Mouse (Mus musculus): ENCODE data around the gene Gm18596. TPM values are rescaled to one million over a fixed set of nuclear protein-coding genes. Genes with fewer than 3 reads are reported as not detected.
A peak's percentile ranks its signal among the peaks of the same experiment; 100 is the strongest.
"Not testable (repeated sequence)": the region's sequence is repeated elsewhere in the genome, so short reads cannot be mapped to it uniquely, and the experiment has no call there.

Gene Gm18596
- polyA plus RNA-seq, 1 experiment from 2014 or later, result not detected

DNA sequence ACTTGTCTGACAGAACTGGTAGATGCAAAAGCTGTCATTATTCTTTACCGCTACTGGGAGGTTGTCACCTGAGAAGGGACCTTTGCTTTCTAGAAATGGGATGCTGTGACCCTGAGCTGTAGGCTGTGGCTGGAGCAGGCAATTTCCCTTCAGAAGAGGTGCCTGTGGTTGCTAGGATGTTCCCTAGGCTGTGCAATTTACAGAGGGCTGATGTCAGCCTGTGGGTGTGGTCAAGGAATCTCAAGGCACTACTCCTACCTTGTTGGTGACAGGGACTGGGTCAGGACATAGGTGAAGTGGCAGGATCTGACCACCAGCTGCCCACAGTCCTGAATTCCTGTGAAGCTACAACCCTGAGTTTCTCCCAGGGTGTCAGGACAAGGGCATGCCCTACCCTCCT, 27.3 kb upstream of the Gm18596 start:
- Histone ChIP-seq H3K27ac (ENCODE audit: low read depth, low read length) (no peak overlapping the region), H3K9ac (ENCODE audit: low read depth, low read length) (no peak overlapping the region), H3K27me3 (replicated peaks; ENCODE audit: control insufficient read depth, insufficient read depth, low read length) (no peaks in the 10 kb centered on the region), H3K4me2 (replicated peaks; ENCODE audit: low read depth) (no peak overlapping the region), H3K36me3 (ENCODE audit: control insufficient read depth, insufficient read depth) (no peaks in the 10 kb centered on the region), H3K4me1 (replicated peaks; ENCODE audit: control insufficient read depth, insufficient read depth, low read length) (no peaks in the 10 kb centered on the region), H3K4me3 (ENCODE audit: low read depth, low read length) (no peak overlapping the region), H3K9me3 (ENCODE audit: control insufficient read depth) (no peaks in the 10 kb centered on the region)
- TF ChIP-seq CTCF (IDR thresholded peaks at IDR 0.05; ENCODE audit: low read depth), result no peak
- ATAC-seq, result no peak
- WGBS, result 82% methylated on average over 1 of the region's 1 CpGs

DNA sequence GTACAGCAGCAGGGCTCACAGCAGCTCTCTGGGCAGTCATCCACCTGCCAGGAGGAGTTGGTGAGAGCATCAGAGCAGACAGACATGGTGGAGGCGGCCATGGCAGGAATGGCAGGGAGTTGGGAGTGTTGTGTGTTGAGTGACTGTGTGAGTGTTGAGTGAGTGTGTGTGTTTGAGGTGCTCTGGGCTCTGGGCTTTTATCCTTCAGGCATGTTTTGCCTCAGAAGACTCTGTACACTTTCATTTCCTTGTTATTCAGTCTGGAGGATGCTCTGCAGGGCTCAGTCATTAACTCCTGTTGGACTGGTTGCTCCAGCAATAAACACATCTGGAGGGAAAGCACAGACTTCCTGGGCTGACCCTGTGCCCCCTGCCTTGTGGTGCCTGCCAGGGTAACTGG, 17.1 kb upstream of the Gm18596 start, which contains the start of gene Gm3233:
Gene Gm3233 (minus strand): TSS at position 101 of the 400 bp plus-strand sequence.
- not testable (repeated sequence) for H3K36me3 ChIP-seq (ENCODE audit: control insufficient read depth, insufficient read depth); H3K4me3 ChIP-seq (ENCODE audit: low read depth, low read length); ATAC-seq; H3K9me3 ChIP-seq (ENCODE audit: control insufficient read depth); H3K9ac ChIP-seq (ENCODE audit: low read depth, low read length); H3K4me2 ChIP-seq (replicated peaks; ENCODE audit: low read depth); H3K27ac ChIP-seq (ENCODE audit: low read depth, low read length); H3K4me1 ChIP-seq (replicated peaks; ENCODE audit: control insufficient read depth, insufficient read depth, low read length); H3K27me3 ChIP-seq (replicated peaks; ENCODE audit: control insufficient read depth, insufficient read depth, low read length)
- WGBS, result no CpG with 5 or more reads among the region's 1 CpGs

DNA sequence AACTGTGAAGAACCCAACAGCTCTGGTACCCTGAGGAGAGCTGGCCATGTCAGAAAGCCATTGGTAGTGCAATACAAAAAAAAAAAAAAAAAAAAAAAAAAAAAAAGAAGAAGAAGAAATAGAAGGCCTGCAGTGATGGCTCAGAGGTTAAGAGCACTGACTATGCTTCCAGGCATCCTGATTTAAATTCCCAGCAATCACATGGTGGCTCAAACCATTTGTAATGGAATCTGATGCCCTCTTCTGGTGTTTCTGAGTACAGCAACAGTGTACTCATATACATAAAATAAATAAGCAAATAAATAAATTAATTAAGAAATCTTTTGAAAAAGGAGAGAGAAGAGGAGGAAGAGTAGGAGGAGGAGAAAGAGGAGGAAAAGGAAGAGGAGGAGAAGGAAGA, 11.0 kb upstream of the Gm18596 start:
- ATAC-seq, result no peak
- Histone ChIP-seq H3K27ac (ENCODE audit: low read depth, low read length) (no peak overlapping the region), H3K27me3 (replicated peaks; ENCODE audit: control insufficient read depth, insufficient read depth, low read length) (no peaks in the 10 kb centered on the region), H3K4me2 (replicated peaks; ENCODE audit: low read depth) (no peak overlapping the region), H3K4me3 (ENCODE audit: low read depth, low read length) (no peak overlapping the region), H3K36me3 (ENCODE audit: control insufficient read depth, insufficient read depth) (no peaks in the 10 kb centered on the region), H3K9me3 (ENCODE audit: control insufficient read depth) (no peaks in the 10 kb centered on the region), H3K9ac (ENCODE audit: low read depth, low read length) (no peak overlapping the region), H3K4me1 (replicated peaks; ENCODE audit: control insufficient read depth, insufficient read depth, low read length) (no peaks in the 10 kb centered on the region)
- TF ChIP-seq CTCF (IDR thresholded peaks at IDR 0.05; ENCODE audit: low read depth), result peak; percentile 31

DNA sequence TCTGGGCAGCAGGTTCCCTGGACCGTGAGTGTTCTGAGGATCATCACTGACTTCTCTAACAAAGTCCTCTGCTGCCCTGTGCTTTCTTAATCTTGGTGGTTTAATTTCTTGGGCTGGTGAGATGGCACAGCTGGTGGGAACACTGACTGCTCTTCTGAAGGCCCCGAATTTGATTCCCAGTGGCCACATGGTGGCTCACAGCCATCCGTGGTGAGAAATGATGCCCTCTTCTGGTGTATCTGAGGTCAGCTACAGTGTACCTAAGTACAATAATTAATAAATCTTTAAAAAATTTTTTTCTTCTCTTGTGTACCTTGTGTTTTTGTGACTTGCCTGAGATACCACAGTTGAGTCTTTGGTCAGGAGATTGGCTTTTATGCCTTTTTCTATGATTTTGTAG, 9.9 kb upstream of the Gm18596 start:
- TF ChIP-seq CTCF (IDR thresholded peaks at IDR 0.05; ENCODE audit: low read depth), result peak; percentile 33
- H3K27ac ChIP-seq (ENCODE audit: low read depth, low read length); H3K4me2 ChIP-seq (replicated peaks; ENCODE audit: low read depth); H3K9ac ChIP-seq (ENCODE audit: low read depth, low read length); H3K4me3 ChIP-seq (ENCODE audit: low read depth, low read length); H3K27me3 ChIP-seq (replicated peaks; ENCODE audit: control insufficient read depth, insufficient read depth, low read length); H3K4me1 ChIP-seq (replicated peaks; ENCODE audit: control insufficient read depth, insufficient read depth, low read length); H3K36me3 ChIP-seq (ENCODE audit: control insufficient read depth, insufficient read depth); ATAC-seq; H3K9me3 ChIP-seq (ENCODE audit: control insufficient read depth): not testable (repeated sequence)
- WGBS, result 61% methylated on average over 3 of the region's 3 CpGs

DNA sequence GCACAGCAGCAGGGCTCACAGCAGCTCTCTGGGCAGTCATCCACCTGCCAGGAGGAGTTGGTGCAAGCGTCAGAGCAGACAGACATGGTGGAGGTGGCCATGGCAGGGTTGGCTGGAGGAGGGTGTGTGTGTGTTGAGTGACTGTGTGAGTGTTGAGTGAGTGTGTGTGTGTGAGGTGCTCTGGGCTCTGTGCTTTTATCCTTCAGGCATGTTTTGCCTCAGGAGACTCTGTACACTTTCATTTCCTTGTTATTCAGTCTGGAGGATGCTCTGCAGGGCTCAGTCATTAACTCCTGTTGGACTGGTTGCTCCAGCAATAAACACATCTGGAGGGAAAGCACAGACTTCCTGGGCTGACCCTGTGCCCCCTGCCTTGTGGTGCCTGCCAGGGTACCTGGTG, 8.8 kb upstream of the Gm18596 start, which contains the start of gene Gm9736:
Gene Gm9736 (minus strand): TSS at position 101 of the 400 bp plus-strand sequence.
- not testable (repeated sequence) for H3K4me2 ChIP-seq (replicated peaks; ENCODE audit: low read depth); H3K4me3 ChIP-seq (ENCODE audit: low read depth, low read length); H3K27me3 ChIP-seq (replicated peaks; ENCODE audit: control insufficient read depth, insufficient read depth, low read length); ATAC-seq; H3K9me3 ChIP-seq (ENCODE audit: control insufficient read depth); H3K36me3 ChIP-seq (ENCODE audit: control insufficient read depth, insufficient read depth); H3K9ac ChIP-seq (ENCODE audit: low read depth, low read length); H3K27ac ChIP-seq (ENCODE audit: low read depth, low read length); H3K4me1 ChIP-seq (replicated peaks; ENCODE audit: control insufficient read depth, insufficient read depth, low read length)
- WGBS, result 67% methylated on average over 1 of the region's 1 CpGs

DNA sequence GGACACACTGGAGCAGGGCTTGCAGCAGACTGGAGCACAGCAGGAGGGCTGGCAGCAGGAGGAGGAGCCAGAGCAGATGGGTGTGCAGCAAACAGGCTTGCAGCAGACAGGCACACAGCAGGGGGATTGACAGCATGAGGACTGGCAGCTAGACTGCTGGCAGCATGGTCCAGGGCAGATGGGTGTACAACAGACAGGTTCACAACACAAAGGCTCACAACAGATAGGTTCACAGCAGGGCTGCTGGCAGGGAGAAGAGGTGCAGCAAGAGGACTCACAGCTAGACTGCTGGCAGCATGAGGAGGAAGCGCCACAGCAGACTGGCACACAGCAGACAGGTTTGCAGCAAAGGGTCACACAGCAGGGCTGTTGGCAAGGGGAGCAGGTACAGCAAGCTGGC, 8.2 kb upstream of the Gm18596 start:
- not testable (repeated sequence) for H3K27me3 ChIP-seq (replicated peaks; ENCODE audit: control insufficient read depth, insufficient read depth, low read length); H3K36me3 ChIP-seq (ENCODE audit: control insufficient read depth, insufficient read depth); H3K4me1 ChIP-seq (replicated peaks; ENCODE audit: control insufficient read depth, insufficient read depth, low read length); H3K9ac ChIP-seq (ENCODE audit: low read depth, low read length); H3K9me3 ChIP-seq (ENCODE audit: control insufficient read depth); H3K27ac ChIP-seq (ENCODE audit: low read depth, low read length); ATAC-seq; H3K4me2 ChIP-seq (replicated peaks; ENCODE audit: low read depth); H3K4me3 ChIP-seq (ENCODE audit: low read depth, low read length)
- WGBS, result 77% methylated on average over 1 of the region's 1 CpGs

DNA sequence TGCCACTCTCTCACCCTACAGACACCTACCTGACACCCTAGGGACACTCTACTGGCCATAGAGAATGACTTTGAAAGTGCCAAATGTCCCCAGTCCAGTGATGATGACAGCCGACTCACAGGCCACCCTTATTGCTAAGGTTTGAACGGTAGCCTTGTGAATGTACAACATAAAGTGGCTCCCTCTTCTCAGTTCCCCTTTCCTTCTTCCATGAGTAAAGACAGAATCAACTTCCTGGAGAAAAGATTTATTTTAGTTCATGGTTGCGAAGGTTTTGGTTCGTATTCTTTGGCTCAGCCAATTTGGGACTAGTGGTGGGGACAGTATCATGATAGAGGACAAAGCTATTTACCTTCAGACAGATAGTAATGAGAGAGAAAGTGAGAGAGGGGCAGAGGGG, 3.5 kb downstream of the Gm18596 start:
- no peak overlapping the region for H3K4me3 ChIP-seq (ENCODE audit: low read depth, low read length)
- H3K27ac ChIP-seq (ENCODE audit: low read depth, low read length), result no peak overlapping the region
- no peak overlapping the region for H3K4me2 ChIP-seq (replicated peaks; ENCODE audit: low read depth)
- no peak for TF ChIP-seq CTCF (IDR thresholded peaks at IDR 0.05; ENCODE audit: low read depth)
- H3K4me1 ChIP-seq (replicated peaks; ENCODE audit: control insufficient read depth, insufficient read depth, low read length), result no peaks in the 10 kb centered on the region
- no peaks in the 10 kb centered on the region for H3K27me3 ChIP-seq (replicated peaks; ENCODE audit: control insufficient read depth, insufficient read depth, low read length)
- WGBS, result 81% methylated on average over 4 of the region's 4 CpGs
- ATAC-seq, result no peak
- H3K36me3 ChIP-seq (ENCODE audit: control insufficient read depth, insufficient read depth), result no peaks in the 10 kb centered on the region
- H3K9me3 ChIP-seq (ENCODE audit: control insufficient read depth), result no peaks in the 10 kb centered on the region
- no peak overlapping the region for H3K9ac ChIP-seq (ENCODE audit: low read depth, low read length)

Data from intestine, postnatal 0 days (tissue).